Mouse (Mus musculus) liver, embryonic 14.5 days (tissue): ENCODE data around the gene Dnm1.

Experiments
- CTCF ChIP-seq: IDR thresholded peaks from 2 replicates; pipeline ENCODE4 v1.5.1; 2016; ENCODE audit warnings: antibody characterized with exemption, low read depth, control low read depth
- EP300 ChIP-seq: IDR thresholded peaks from 2 replicates; pipeline ENCODE4 v1.6.1; 2016; ENCODE audit warnings: antibody characterized with exemption, low read depth

- TF ChIP-seq EP300 = no peak
- no peak for TF ChIP-seq CTCF
Measured at GRCm38 (mm10) chr2:32395946-32396621, 42.9 kb upstream of the Dnm1 start.
